Mouse (Mus musculus) C2C12 (cell line): ENCODE measurements at regions not wholly inside any gene's neighbourhood (a gene's known extent, or its start where the extent isn't known, plus 50 kb on each side); places are given as distances from the start of the nearest gene placed in this dataset.

Experiments
- CEBPB ChIP-seq: IDR thresholded peaks from one replicate; pipeline ENCODE4 v1.6.1; 2011; ENCODE audit warnings: low read depth, mild to moderate bottlenecking, control low read depth, moderate library complexity
- CTCF ChIP-seq: IDR thresholded peaks from one replicate; pipeline ENCODE4 v1.5.1; 2011; ENCODE audit not compliant: control insufficient read depth, insufficient read depth, insufficient read length
- MAX ChIP-seq: IDR thresholded peaks from one replicate; pipeline ENCODE4 v1.6.1; 2011; ENCODE audit warnings: mild to moderate bottlenecking, control low read depth

GRCm38 (mm10) chr13:28718868-28719265 lies 234.6 kb downstream of the Sox4 start:
- TF ChIP-seq CTCF, result no peak
- TF ChIP-seq CEBPB, result peak; percentile 88
- TF ChIP-seq MAX, result no peak
